Mouse (Mus musculus): ENCODE measurements at regions not wholly inside any gene's neighbourhood (a gene's known extent, or its start where the extent isn't known, plus 50 kb on each side); places are given as distances from the start of the nearest gene placed in this dataset.

DNA sequence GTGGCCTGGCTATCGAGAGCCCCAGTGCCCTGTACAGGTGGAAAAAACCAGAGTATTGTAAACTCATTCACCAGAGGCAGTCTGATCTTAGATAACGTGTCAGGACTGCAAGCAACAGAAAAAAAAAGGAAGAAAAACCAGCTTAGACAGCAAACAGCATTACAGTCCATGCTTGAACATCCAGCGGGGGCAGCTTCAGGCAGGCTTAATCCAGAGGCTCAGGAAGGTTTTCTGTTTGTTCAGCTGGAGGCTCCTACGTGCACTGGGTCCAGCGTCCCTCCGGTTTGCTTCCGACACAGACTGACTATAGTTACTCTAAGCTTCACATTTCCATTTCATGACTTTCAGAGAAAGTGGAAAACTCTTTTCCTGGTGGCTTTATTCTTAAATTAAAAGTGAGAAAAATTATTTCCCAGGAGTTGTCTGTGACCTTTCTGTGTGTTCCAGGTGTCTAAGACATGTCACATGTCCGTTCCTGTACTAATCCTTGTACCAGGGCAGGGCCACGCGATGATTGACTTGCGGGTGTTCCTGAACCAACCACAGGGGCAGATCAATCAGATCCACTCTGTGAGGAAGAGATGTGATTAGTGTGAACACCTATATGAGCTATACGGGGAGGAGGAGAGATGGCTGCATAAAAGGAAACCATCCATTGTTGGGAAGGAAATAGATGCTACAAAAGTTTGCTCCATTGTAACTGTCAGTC lies 144.4 kb upstream of the Fam241a start:
- TF ChIP-seq POLR2A (IDR thresholded peaks at IDR 0.05; ENCODE audit: control insufficient read depth, extremely low read depth, insufficient read depth, low read length, poor library complexity), result no peak
- TF ChIP-seq CTCF (IDR thresholded peaks at IDR 0.05; ENCODE audit: borderline replicate concordance, control insufficient read depth, extremely low read depth, insufficient read depth, low read length, poor library complexity), result no peak

Data from thymus, adult 2 months (tissue).